In genomic region chr10:18741024-18741423, GRCm38 (mm10) we compare ENCODE assay signal across 16 mouse cellular contexts. TPM values are rescaled to one million over a fixed set of nuclear protein-coding genes. Genes with fewer than 3 reads are reported as not detected.
DNase-seq lines count a peak whose midpoint lies in the region; ATAC-seq and TF ChIP-seq lines count a peak whose summit lies in the region.
"Had no signal": no experiment of that assay in that cellular context is flagged by ENCODE, and none has a peak within 500 bp of the region (broad histone marks: within the 10 kb centered on the region; RNA-seq: fewer than 3 reads in every experiment).

No protein-coding gene starts in this region.

- no peak for ATAC-seq in hindbrain, embryonic 12.5 days (ENCODE audit: low FRiP score)
- ATAC-seq in hindbrain, embryonic 11.5 days (ENCODE audit: low FRiP score), result no peak
- ATAC-seq in lung, embryonic 15.5 days (ENCODE audit: borderline replicate concordance, extremely low read depth, low FRiP score, low TSS enrichment), result no peak
- no peak for ATAC-seq in midbrain, postnatal 0 days (ENCODE audit: low FRiP score)

- H3K4me3 ChIP-seq in hindbrain, embryonic 12.5 days, result no peak overlapping the region
- H3K4me3 ChIP-seq in hindbrain, embryonic 11.5 days (ENCODE audit: low read depth, low read length), result no peak overlapping the region
- H3K4me3 ChIP-seq in lung, embryonic 15.5 days, result no peak overlapping the region
- peak overlapping the region; percentile 79 for H3K4me3 ChIP-seq in midbrain, postnatal 0 days (ENCODE audit: low read depth, low read length)
- H3K4me3 ChIP-seq: heart, adult 2 months; liver, embryonic 13.5 days had no signal

- H3K4me1 ChIP-seq in hindbrain, embryonic 12.5 days, result peaks cover 7% of the 10 kb centered on the region
- H3K4me1 ChIP-seq in hindbrain, embryonic 11.5 days (replicated peaks; ENCODE audit: control insufficient read depth, insufficient read depth, low read length), result no peaks in the 10 kb centered on the region
- H3K4me1 ChIP-seq in lung, embryonic 15.5 days, result peaks cover 6% of the 10 kb centered on the region
- H3K4me1 ChIP-seq in midbrain, postnatal 0 days (ENCODE audit: insufficient read depth, low read length), result no peaks in the 10 kb centered on the region
- H3K4me1 ChIP-seq: liver, embryonic 13.5 days had no signal

- no peak overlapping the region for H3K9ac ChIP-seq in hindbrain, embryonic 12.5 days
- H3K9ac ChIP-seq in hindbrain, embryonic 11.5 days (ENCODE audit: low read depth, low read length), result no peak overlapping the region
- no peak overlapping the region for H3K9ac ChIP-seq in lung, embryonic 15.5 days
- H3K9ac ChIP-seq in midbrain, postnatal 0 days (replicated peaks; ENCODE audit: low read length, poor library complexity, severe bottlenecking), result 0 out of 2 replicates have a peak overlapping the region, but pooled peaks have one; percentile 89
- H3K9ac ChIP-seq: liver, embryonic 13.5 days had no signal

- 0 out of 2 replicates have a peak overlapping the region, but pooled peaks have one; percentile 4 for H3K4me2 ChIP-seq in hindbrain, embryonic 12.5 days (replicated peaks)
- no peak overlapping the region for H3K4me2 ChIP-seq in hindbrain, embryonic 11.5 days (replicated peaks; ENCODE audit: low read depth, low read length)
- peak overlapping the region; percentile 8; the same call in 1 of the 2 replicates for H3K4me2 ChIP-seq in lung, embryonic 15.5 days
- peak overlapping the region; percentile 68 for H3K4me2 ChIP-seq in midbrain, postnatal 0 days (ENCODE audit: low read depth, low read length, poor library complexity, severe bottlenecking)
- H3K4me2 ChIP-seq: liver, embryonic 13.5 days had no signal

- no peaks in the 10 kb centered on the region for H3K9me3 ChIP-seq in hindbrain, embryonic 12.5 days (replicated peaks)
- H3K9me3 ChIP-seq in hindbrain, embryonic 11.5 days (ENCODE audit: control insufficient read depth, low read length), result no peaks in the 10 kb centered on the region
- no peaks in the 10 kb centered on the region for H3K9me3 ChIP-seq in lung, embryonic 15.5 days
- no peaks in the 10 kb centered on the region for H3K9me3 ChIP-seq in midbrain, postnatal 0 days (ENCODE audit: low read length)
- H3K9me3 ChIP-seq: liver, embryonic 13.5 days had no signal

- 85% methylated on average over 8 of the region's 8 CpGs for whole genome bisulfite sequencing in hindbrain, embryonic 12.5 days
- WGBS in hindbrain, embryonic 11.5 days, result 86% methylated on average over 8 of the region's 8 CpGs
- WGBS in lung, embryonic 15.5 days, result 65% methylated on average over 8 of the region's 8 CpGs
- WGBS in midbrain, postnatal 0 days, result 59% methylated on average over 8 of the region's 8 CpGs

- TF ChIP-seq CTCF in midbrain, postnatal 0 days (IDR thresholded peaks at IDR 0.05), result no peak

- no peaks in the 10 kb centered on the region for H3K36me3 ChIP-seq in hindbrain, embryonic 12.5 days
- H3K36me3 ChIP-seq in hindbrain, embryonic 11.5 days (ENCODE audit: control insufficient read depth, insufficient read depth, low read length), result no peaks in the 10 kb centered on the region
- no peaks in the 10 kb centered on the region for H3K36me3 ChIP-seq in lung, embryonic 15.5 days
- no peaks in the 10 kb centered on the region for H3K36me3 ChIP-seq in midbrain, postnatal 0 days (ENCODE audit: insufficient read depth, low read length)
- H3K36me3 ChIP-seq: liver, embryonic 13.5 days had no signal

- DNase-seq in hindbrain, embryonic 11.5 days (ENCODE audit: low spot score), result no peak
- peak; percentile 41 for DNase-seq in gonadal fat pad, adult 2 months (ENCODE audit: low read depth)
- DNase-seq in midbrain, postnatal 0 days (ENCODE audit: low spot score), result no peak
- no peak for DNase-seq in frontal cortex, postnatal 25 days (ENCODE audit: low spot score in 2 of 2)
- DNase-seq in left cerebral cortex, postnatal 10 days (ENCODE audit: extremely low spot score in 1 of 2, low spot score in 2 of 2), result no peak
- DNase-seq: cerebellum, postnatal 36 days; heart, adult 2 months; heart, postnatal 10 days; kidney, adult 2 months; liver, embryonic 13.5 days; thymus, postnatal 14 days had no signal

- intact Hi-C loops in left cerebral cortex, postnatal 10 days (cut with DNase I), result no loop called here

- no peaks in the 10 kb centered on the region; the same call in 1 of the 2 replicates for H3K27me3 ChIP-seq in hindbrain, embryonic 12.5 days
- H3K27me3 ChIP-seq in hindbrain, embryonic 11.5 days (ENCODE audit: control insufficient read depth, insufficient read depth, low read length), result no peaks in the 10 kb centered on the region
- peaks cover 9% of the 10 kb centered on the region for H3K27me3 ChIP-seq in lung, embryonic 15.5 days
- H3K27me3 ChIP-seq in midbrain, postnatal 0 days (ENCODE audit: insufficient read depth, low read length), result no peaks in the 10 kb centered on the region

- H3K27ac ChIP-seq in hindbrain, embryonic 12.5 days, result no peak overlapping the region
- H3K27ac ChIP-seq in hindbrain, embryonic 11.5 days (ENCODE audit: low read depth, low read length), result no peak overlapping the region
- no peak overlapping the region for H3K27ac ChIP-seq in lung, embryonic 15.5 days
- no peak overlapping the region for H3K27ac ChIP-seq in midbrain, postnatal 0 days (ENCODE audit: low read depth, low read length)
- H3K27ac ChIP-seq: heart, adult 2 months; liver, embryonic 13.5 days had no signal

RNA-seq across cellular contexts. Expression of gene Arfgef3, which starts 2.7 kb away (rescaled TPM):
- 2.7 and 2.8 TPM in 2 replicates for polyA plus RNA-seq in hindbrain, embryonic 12.5 days (2016; fragmentation: Nextera tagmentation; extraction: Ambion mirVana)
- polyA plus RNA-seq in hindbrain, embryonic 11.5 days (2014; fragmentation: Nextera tagmentation; extraction: Ambion mirVana), result 1.2 and 1.9 TPM in 2 replicates
- 3.7 and 5.5 TPM in 2 replicates for polyA plus RNA-seq in gonadal fat pad, adult 2 months (2012; rRNA removed)
- 1.5 and 1.6 TPM in 2 replicates for polyA plus RNA-seq in lung, embryonic 15.5 days (2015; fragmentation: Nextera tagmentation; extraction: Ambion mirVana)
- 37.4 and 40.9 TPM in 2 replicates for total RNA-seq in midbrain, postnatal 0 days (2014; rRNA removed)
- polyA plus RNA-seq in midbrain, postnatal 0 days (2015; fragmentation: Nextera tagmentation; extraction: Ambion mirVana), result 5.4 and 6.2 TPM in 2 replicates
- 10 to 100 TPM; 89.4 to 94.9 TPM for total RNA-seq in left cerebral cortex, postnatal 10 days (2021)

RNA-seq across cellular contexts. Expression of gene Gm4922, which starts 45.6 kb away (rescaled TPM):
- polyA plus RNA-seq in hindbrain, embryonic 12.5 days (2016; fragmentation: Nextera tagmentation; extraction: Ambion mirVana), result 0.16 and 0.25 TPM in 2 replicates
- not detected in 2 replicates for polyA plus RNA-seq in hindbrain, embryonic 11.5 days (2014; fragmentation: Nextera tagmentation; extraction: Ambion mirVana)
- polyA plus RNA-seq in gonadal fat pad, adult 2 months (2012; rRNA removed), result not detected in 2 replicates
- 0.10 TPM in 1 of 2 replicates, not detected in the other for polyA plus RNA-seq in lung, embryonic 15.5 days (2015; fragmentation: Nextera tagmentation; extraction: Ambion mirVana)
- not detected in 2 replicates for total RNA-seq in midbrain, postnatal 0 days (2014; rRNA removed)
- 0.10 and 0.11 TPM in 2 replicates for polyA plus RNA-seq in midbrain, postnatal 0 days (2015; fragmentation: Nextera tagmentation; extraction: Ambion mirVana)
- total RNA-seq in left cerebral cortex, postnatal 10 days (2021), result not detected
- total RNA-seq: heart, adult 2 months; heart, postnatal 10 days; left cerebral cortex, postnatal 25 days had no signal
- polyA plus RNA-seq: embryonic facial prominence, embryonic 14.5 days; kidney, adult 2 months; large intestine, adult 2 months; liver, embryonic 13.5 days had no signal
